Mouse (Mus musculus) embryonic facial prominence, embryonic 15.5 days (tissue): ENCODE measurements at regions not wholly inside any gene's neighbourhood (a gene's known extent, or its start where the extent isn't known, plus 50 kb on each side); places are given as distances from the start of the nearest gene placed in this dataset.

ENCODE experiments used
- ATAC-seq: fragments of 200-750 bp; cut with Nextera tagmentation; 2 replicates; pipeline ENCODE4 v1.8.0; 2017; ENCODE audit warnings: low read depth, moderate TSS enrichment; ENCODE audit not compliant: insufficient number of reproducible peaks, low FRiP score, low TSS enrichment
- H3K27ac ChIP-seq: fragments of 300-500 bp; sonication (generic); replicated peaks from 2 replicates; pipeline ENCODE4 v1.5.1; 2015; ENCODE audit warnings: mild to moderate bottlenecking, inconsistent platforms
- H3K27me3 ChIP-seq: fragments of 300-500 bp; sonication (generic); 2 replicates; pipeline ENCODE4 v1.6.1; 2015; ENCODE audit warnings: inconsistent platforms
- H3K36me3 ChIP-seq: fragments of 300-500 bp; sonication (generic); 2 replicates; pipeline ENCODE4 v1.6.1; 2015; ENCODE audit warnings: mild to moderate bottlenecking, inconsistent platforms
- H3K4me1 ChIP-seq: fragments of 300-500 bp; sonication (generic); 2 replicates; pipeline ENCODE4 v1.6.1; 2015; ENCODE audit warnings: inconsistent platforms
- H3K4me2 ChIP-seq: fragments of 300-500 bp; sonication (generic); replicated peaks from 2 replicates; pipeline ENCODE4 v1.6.1; 2015; ENCODE audit warnings: mild to moderate bottlenecking, inconsistent platforms
- H3K4me3 ChIP-seq: fragments of 300-500 bp; sonication (generic); replicated peaks from 2 replicates; pipeline ENCODE4 v1.5.1; 2015; ENCODE audit warnings: mild to moderate bottlenecking, inconsistent platforms
- H3K9ac ChIP-seq: fragments of 300-500 bp; sonication (generic); 2 replicates; pipeline ENCODE4 v1.6.1; 2015; ENCODE audit warnings: inconsistent platforms
- H3K9me3 ChIP-seq: fragments of 300-500 bp; sonication (generic); replicated peaks from 2 replicates; pipeline ENCODE4 v1.6.1; 2016; ENCODE audit warnings: inconsistent platforms
- WGBS: fragments of 180-500 bp; shearing (Covaris S2); methylation state at CpG from one replicate; pipeline ENCODE4 v1.1.7; 2015; 5-methylcytosine and 5-hydroxymethylcytosine counted together

GRCm38 (mm10) chr13:113502059-113502458 lies 116.3 kb downstream of the Snx18 start:
- H3K27me3 ChIP-seq = no peaks in the 10 kb centered on the region

DNA sequence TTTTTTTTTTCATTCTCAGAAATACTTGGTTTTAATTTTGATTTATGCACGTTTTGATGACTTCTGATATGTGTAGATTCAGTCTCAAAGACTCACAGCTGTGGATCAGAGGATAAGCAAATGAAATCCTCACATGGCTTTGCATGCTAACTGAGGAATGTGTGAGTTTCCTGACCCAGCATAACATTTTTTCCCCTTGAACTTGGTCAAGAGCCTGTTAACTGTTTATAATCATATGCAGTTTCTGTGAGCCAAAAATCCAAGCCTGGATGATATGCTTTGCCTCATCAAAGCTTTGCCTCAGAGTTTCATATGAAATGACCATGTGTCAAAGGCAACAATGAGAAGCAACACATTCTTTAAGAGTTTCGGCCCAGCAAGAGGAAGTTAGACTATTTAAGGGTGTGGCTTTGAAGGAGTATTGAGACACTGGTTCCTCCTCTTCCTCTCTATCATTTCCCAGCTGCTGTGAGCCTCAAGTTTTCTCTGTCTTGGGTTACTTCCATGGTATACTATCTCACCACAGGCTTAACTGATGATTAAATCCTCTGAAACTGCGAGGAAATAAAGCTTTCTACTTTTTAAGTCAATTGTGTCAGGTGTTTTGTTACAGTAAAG lies 117.9 kb downstream of the Snx18 start:
- no peaks in the 10 kb centered on the region for H3K27me3 ChIP-seq
- H3K27ac ChIP-seq = no peak overlapping the region
- H3K4me1 ChIP-seq = 0 out of 2 replicates have a peak, but pooled peaks cover 4% of the 10 kb centered on the region
- H3K36me3 ChIP-seq = no peaks in the 10 kb centered on the region
- WGBS = 64% methylated on average over 3 of the region's 3 CpGs
- H3K9ac ChIP-seq = no peak overlapping the region
- ATAC-seq = no peak
- H3K4me3 ChIP-seq = no peak overlapping the region
- H3K9me3 ChIP-seq = no peaks in the 10 kb centered on the region
- H3K4me2 ChIP-seq = no peak overlapping the region

More at GRCm38 (mm10) chr13:113502059-113502458, 116.3 kb downstream of the Snx18 start:
- Histone ChIP-seq H3K4me1 (0 out of 2 replicates have a peak, but pooled peaks cover 4% of the 10 kb centered on the region), H3K27ac (no peak overlapping the region), H3K4me2 (no peak overlapping the region), H3K9ac (no peak overlapping the region), H3K9me3 (no peaks in the 10 kb centered on the region), H3K36me3 (no peaks in the 10 kb centered on the region), H3K4me3 (no peak overlapping the region)
- ATAC-seq = no peak
- WGBS = 70% methylated on average over 3 of the region's 3 CpGs

- Histone ChIP-seq H3K4me1 (0 out of 2 replicates have a peak, but pooled peaks cover 4% of the 10 kb centered on the region), H3K9me3 (no peaks in the 10 kb centered on the region), H3K9ac (no peak overlapping the region), H3K4me3 (no peak overlapping the region), H3K27me3 (no peaks in the 10 kb centered on the region), H3K27ac (no peak overlapping the region), H3K4me2 (no peak overlapping the region), H3K36me3 (no peaks in the 10 kb centered on the region)
- no peak for ATAC-seq
- 68% methylated on average over 6 of the region's 6 CpGs for WGBS
These were observed 119.2 kb downstream of the Snx18 start for GRCm38 (mm10) chr13:113499079-113499710.

DNA sequence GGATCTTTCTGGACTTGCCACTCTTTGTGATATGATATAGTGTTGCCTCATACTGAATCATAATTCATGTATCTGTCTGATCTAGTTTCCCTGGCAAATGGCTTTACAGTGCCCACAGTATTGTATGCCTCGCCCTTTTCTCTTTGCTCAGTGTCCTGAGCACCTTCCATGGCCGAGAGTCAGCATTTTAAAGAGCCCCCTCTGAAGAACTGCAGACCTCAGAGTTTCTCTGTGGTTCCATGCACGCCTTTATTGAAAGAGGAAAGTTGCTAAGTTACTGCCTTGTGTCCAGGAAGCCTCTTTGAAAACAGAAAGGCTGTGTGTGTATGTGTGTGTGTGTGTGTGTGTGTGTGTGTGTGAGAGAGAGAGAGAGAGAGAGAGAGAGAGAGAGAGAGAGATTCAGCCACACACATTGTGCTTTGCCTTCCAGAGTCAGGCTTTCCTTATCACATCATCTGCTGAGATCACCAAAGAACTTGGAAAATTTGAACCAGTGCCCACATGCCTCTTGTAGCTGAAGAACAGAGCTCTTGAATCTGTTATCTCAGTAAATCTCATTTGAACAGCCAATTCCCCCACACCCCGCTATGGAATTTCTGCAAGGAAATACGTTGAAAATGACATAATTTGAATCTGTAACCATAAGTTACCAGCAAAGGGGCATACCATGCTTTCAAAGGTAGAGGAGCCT lies 122.6 kb downstream of the Snx18 start:
- no peaks in the 10 kb centered on the region for H3K36me3 ChIP-seq
- no peak for ATAC-seq
- no peaks in the 10 kb centered on the region for H3K9me3 ChIP-seq
- H3K27me3 ChIP-seq = no peaks in the 10 kb centered on the region
- 56% methylated on average over 5 of the region's 5 CpGs for WGBS
- H3K4me1 ChIP-seq = 0 out of 2 replicates have a peak, but pooled peaks cover 4% of the 10 kb centered on the region
- no peak overlapping the region for H3K27ac ChIP-seq
- H3K9ac ChIP-seq = no peak overlapping the region
- H3K4me2 ChIP-seq = no peak overlapping the region
- no peak overlapping the region for H3K4me3 ChIP-seq

- H3K36me3 ChIP-seq = no peaks in the 10 kb centered on the region
- 85% methylated on average over 3 of the region's 3 CpGs for WGBS
- 0 out of 2 replicates have a peak, but pooled peaks cover 8% of the 10 kb centered on the region for H3K4me1 ChIP-seq
- no peak overlapping the region for H3K4me3 ChIP-seq
- no peak overlapping the region for H3K4me2 ChIP-seq
- H3K27me3 ChIP-seq = no peaks in the 10 kb centered on the region
- ATAC-seq = no peak
- no peak overlapping the region for H3K9ac ChIP-seq
- no peaks in the 10 kb centered on the region for H3K9me3 ChIP-seq
- no peak overlapping the region for H3K27ac ChIP-seq
These were observed 123.2 kb downstream of the Snx18 start for GRCm38 (mm10) chr13:113495136-113495535.

DNA sequence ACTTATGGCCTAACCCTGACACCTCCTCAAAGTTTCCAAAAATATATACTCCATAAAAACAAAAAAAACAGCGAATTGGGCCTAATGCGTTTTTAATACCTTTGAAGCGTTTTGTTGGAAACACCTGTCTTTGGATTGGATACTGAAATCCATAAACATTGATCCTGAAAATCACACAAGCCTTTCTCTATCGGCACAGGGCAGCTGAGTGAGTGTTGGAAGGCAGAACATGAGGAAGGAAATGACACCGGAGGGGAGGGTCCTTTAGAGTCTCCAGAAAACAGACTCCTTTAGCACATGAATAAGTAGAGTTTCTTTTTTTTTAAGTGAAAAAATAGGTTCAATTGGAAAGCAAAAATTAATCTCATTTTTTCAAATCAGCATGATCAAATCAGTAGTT lies 123.7 kb downstream of the Snx18 start:
- H3K9ac ChIP-seq = no peak overlapping the region
- no peak overlapping the region for H3K4me3 ChIP-seq
- H3K27me3 ChIP-seq = no peaks in the 10 kb centered on the region
- WGBS = 85% methylated on average over 5 of the region's 5 CpGs
- H3K4me1 ChIP-seq = 0 out of 2 replicates have a peak, but pooled peaks cover 11% of the 10 kb centered on the region
- no peaks in the 10 kb centered on the region for H3K9me3 ChIP-seq
- no peak overlapping the region for H3K4me2 ChIP-seq
- no peak overlapping the region for H3K27ac ChIP-seq
- ATAC-seq = no peak
- H3K36me3 ChIP-seq = no peaks in the 10 kb centered on the region

GRCm38 (mm10) chr13:113489951-113490822 lies 128.2 kb downstream of the Snx18 start:
- no peak for ATAC-seq
- 0 out of 2 replicates have a peak, but pooled peaks cover 8% of the 10 kb centered on the region for H3K4me1 ChIP-seq

DNA sequence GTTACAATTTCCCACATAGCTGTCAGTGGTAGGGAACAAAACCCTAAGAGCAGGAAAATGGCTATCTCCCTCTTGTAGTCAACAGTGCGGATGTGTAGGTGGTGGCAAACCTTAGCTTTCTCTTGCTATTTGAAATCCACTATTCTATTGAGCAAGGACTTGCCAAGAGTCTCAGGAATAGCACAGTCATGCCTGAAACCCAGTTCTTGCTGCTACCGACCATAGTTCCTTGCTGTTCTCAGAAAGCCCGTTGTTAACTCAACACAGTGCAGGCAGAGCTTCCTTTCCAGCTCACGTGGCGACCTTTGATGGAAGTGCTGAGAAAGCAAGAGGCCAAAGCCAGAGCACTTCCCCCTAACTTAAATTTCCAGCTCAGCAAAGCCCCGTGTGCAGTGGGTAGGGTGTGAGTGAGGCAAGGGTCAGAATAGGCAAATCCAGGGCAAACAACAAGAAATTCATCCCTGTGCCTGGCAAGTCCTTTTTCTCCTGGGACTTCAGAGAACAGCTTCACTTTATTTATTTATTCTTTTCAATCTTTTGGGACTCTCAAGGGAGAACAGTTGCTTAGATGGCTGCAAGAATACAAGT lies 131.9 kb downstream of the Snx18 start:
- no peaks in the 10 kb centered on the region for H3K9me3 ChIP-seq
- no peak overlapping the region for H3K4me3 ChIP-seq
- WGBS = 65% methylated on average over 6 of the region's 6 CpGs
- no peaks in the 10 kb centered on the region for H3K36me3 ChIP-seq
- H3K27me3 ChIP-seq = no peaks in the 10 kb centered on the region
- no peak overlapping the region for H3K9ac ChIP-seq
- H3K4me1 ChIP-seq = 0 out of 2 replicates have a peak, but pooled peaks cover 8% of the 10 kb centered on the region
- no peak for ATAC-seq
- no peak overlapping the region for H3K27ac ChIP-seq
- H3K4me2 ChIP-seq = no peak overlapping the region

More at GRCm38 (mm10) chr13:113489951-113490822, 128.2 kb downstream of the Snx18 start:
- no peak overlapping the region for H3K27ac ChIP-seq
- WGBS = 52% methylated on average over 6 of the region's 6 CpGs
- H3K4me2 ChIP-seq = no peak overlapping the region
- no peaks in the 10 kb centered on the region for H3K9me3 ChIP-seq
- no peaks in the 10 kb centered on the region for H3K36me3 ChIP-seq
- H3K27me3 ChIP-seq = no peaks in the 10 kb centered on the region
- no peak overlapping the region for H3K9ac ChIP-seq
- H3K4me3 ChIP-seq = no peak overlapping the region

- no peak overlapping the region for H3K4me2 ChIP-seq
- H3K9me3 ChIP-seq = no peaks in the 10 kb centered on the region
- no peak overlapping the region for H3K27ac ChIP-seq
- H3K36me3 ChIP-seq = no peaks in the 10 kb centered on the region
- WGBS = 88% methylated on average over 7 of the region's 7 CpGs
- H3K4me1 ChIP-seq = 0 out of 2 replicates have a peak, but pooled peaks cover 8% of the 10 kb centered on the region
- H3K4me3 ChIP-seq = no peak overlapping the region
- H3K27me3 ChIP-seq = no peaks in the 10 kb centered on the region
- no peak overlapping the region for H3K9ac ChIP-seq
- no peak for ATAC-seq
These were observed 132.9 kb downstream of the Snx18 start for GRCm38 (mm10) chr13:113485511-113485910.

- Histone ChIP-seq H3K9ac (no peak overlapping the region), H3K4me2 (no peak overlapping the region), H3K27me3 (no peaks in the 10 kb centered on the region), H3K9me3 (no peaks in the 10 kb centered on the region), H3K4me3 (no peak overlapping the region), H3K36me3 (no peaks in the 10 kb centered on the region), H3K27ac (no peak overlapping the region), H3K4me1 (no peaks in the 10 kb centered on the region)
- no peak for ATAC-seq
- 48% methylated on average over 10 of the region's 10 CpGs for WGBS
These were observed 134.1 kb downstream of the Snx18 start for GRCm38 (mm10) chr13:113484159-113484762.
